Mouse (Mus musculus) mature B cell (primary cell): ENCODE measurements around the gene Col16a1.

Experiments used
- in situ Hi-C: fragments of 300-500 bp; cut with MboI; formaldehyde crosslinking; loops from 2 replicates; pipeline ENCODE4 v1.14.3; 2019

The Col16a1 gene

DNA sequence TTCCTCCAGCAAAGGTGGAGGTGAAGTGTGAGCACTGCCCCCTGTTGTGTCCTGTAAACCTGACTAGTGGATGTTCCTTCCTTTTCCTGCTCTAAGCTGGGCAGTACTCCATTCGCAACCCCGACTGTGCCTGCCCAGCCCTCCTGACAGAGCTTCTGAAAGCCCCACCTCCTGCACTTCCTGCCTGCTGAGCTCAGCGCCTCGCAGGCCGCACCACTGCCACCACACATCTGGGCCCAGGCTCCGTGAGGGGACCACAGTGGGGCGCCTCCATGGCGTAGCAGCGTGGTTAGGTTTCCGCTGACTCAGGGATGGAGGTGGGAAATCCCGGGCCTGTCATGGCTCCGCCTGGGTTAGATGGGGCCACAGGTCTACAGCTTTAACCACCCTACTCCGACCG, 2.0 kb upstream of the Col16a1 start:
- in situ Hi-C loops = no loop called here

DNA sequence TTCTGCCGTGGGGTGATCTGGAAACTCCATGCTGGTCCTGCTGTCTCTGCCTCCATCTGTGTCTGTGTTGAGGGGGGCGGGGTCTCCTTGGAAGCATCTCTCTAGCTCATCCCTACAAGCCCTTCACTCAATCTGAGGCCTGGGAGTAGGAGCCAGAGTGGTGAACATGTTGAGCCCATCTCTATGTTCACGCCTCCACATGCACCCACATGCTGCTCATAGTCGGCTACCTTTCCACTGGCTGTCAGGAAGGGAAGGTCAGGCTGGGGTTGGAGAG, 501 bp downstream of the Col16a1 start:
- in situ Hi-C loops = no loop called here

DNA sequence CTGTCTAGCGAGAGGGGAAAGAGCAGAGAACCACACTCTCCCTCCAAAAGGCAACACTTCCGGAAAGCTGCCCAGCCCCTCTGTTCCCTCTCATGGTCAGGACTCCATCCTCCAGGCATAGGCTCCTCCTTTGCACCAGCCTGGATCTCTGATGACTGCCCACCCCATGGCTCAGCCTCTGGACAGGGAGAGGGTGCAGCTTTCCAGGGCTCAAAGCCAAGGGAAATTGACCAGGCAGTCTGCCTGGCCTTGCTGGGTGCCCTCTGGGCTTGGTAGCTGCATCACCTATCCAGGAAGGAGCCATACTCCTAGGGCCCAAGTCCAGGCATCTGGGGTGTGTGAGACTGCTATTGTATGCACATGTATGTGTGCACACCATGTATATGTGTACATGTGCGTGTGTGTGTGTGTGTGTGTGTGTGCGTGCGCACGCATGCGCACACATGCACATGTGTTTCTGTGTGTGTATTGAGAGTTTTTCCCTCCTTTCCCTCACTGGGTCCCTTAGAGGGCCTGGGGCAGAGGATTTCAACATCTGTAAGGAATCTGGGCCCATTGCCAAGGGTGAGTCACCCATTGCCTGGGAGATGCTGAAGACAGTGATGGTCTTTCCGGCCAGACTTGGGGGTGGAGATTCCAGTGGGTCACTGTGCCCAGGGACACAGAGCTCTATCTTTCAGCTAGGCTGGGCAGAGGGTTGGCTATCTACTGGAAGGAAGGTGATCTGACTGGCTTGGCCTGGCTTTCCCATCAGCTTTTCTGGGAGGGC, 2.6 kb downstream of the Col16a1 start:
- in situ Hi-C loops = no loop called here

DNA sequence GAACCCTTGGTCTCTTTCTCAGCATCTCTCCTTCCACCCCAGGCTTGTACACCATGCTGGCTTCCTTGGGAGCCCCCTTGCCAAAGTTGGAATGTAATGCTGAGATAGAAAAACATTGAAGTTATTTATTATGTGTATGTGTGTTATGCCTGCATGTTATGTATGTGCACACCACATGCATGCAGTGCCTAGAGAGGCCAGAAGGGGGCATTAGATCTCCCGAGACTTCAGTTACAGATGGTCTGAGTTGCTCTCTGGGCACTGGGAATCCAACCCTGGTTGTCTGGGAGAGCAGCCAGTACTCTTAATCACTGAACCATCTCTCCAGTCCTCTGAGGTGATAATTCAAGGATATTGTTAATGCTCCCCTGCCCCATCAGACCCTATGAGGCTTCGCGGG, 4.6 kb downstream of the Col16a1 start:
- in situ Hi-C loops = no loop called here

DNA sequence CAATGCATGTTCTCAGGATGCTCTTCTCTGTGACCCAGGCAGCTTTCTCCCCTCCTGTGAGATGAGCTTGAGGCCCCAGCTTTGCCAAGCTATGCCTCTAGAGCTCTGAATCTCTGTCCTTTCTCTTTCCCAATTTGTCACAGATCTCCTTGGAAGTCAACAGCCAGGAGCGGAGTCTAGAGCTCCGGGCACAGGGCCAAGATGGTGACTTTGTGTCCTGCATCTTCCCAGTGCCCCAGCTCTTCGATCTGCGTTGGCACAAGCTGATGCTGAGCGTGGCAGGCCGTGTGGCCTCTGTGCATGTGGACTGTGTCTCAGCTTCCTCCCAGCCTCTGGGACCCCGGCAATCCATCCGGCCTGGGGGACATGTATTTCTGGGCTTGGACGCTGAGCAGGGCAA, 5.5 kb downstream of the Col16a1 start:
- in situ Hi-C loops = no loop called here

- in situ Hi-C loops = no loop called here
Measured at GRCm38 (mm10) chr4:130054727-130055126, 7.1 kb downstream of the Col16a1 start.

DNA sequence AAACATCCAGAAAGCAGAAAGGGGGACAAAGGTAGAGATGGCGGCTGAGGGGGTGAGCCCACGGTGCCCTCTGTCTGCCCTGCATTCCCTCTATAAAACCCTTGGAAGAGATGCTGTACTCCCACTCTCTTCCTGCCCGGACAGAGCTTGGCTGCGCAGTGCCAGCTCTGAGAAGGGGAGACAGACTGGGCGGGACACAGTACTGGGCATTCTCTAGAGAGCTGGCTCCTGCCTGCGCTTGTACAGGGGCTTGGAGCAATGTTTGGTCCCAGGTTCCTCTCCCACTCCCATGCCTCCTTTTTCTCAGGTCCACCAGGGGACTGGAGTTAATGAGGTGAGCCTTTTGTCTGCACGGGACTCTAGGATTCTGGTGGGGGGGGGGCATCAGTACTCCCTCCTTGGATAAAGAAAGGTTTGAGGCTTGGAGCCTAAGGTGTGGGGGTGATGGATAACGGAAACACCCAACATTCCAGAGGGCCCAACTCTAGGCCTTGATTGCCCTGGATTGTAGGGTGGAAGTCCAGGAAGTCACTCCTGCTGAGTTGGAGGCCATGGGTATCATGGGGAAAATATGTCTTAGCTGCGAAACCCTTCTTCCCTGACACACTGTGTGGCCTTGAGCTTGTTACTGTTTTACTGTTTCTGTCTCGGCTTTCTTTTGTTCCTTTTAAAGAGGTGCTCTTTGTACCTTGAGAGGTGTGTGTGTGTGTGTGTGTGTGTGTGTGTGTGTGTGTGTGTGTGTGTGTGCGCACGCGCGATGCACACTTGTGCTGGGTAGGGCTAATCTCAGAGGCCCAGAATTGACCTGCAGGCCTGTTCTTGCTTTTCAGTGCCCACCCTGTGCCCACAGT, 7.7 kb downstream of the Col16a1 start:
- in situ Hi-C loops = no loop called here

- in situ Hi-C loops = no loop called here
Measured at GRCm38 (mm10) chr4:130056011-130056322, 8.3 kb downstream of the Col16a1 start.

- in situ Hi-C loops = no loop called here
Measured at GRCm38 (mm10) chr4:130056471-130056870, 8.8 kb downstream of the Col16a1 start.

DNA sequence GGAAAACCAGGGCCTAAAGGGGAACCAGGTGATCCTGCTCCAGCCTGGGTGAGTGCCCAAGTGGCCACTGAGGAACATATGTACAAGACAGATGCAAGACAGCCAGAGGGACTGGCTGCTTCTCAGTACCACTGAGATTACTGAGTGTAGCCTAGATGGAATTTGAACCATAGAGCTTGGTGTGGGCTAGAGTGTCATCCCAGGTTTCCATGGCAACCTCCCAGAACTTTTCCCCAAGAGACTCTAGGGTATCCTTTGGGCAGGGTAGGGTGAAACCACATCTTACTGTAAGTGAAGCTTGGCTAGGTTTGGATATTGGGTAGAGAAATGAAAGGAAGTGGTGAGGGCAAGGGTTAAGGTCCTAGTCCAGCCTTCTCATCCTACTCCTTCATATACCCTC, 13.3 kb downstream of the Col16a1 start:
- in situ Hi-C loops = no loop called here

DNA sequence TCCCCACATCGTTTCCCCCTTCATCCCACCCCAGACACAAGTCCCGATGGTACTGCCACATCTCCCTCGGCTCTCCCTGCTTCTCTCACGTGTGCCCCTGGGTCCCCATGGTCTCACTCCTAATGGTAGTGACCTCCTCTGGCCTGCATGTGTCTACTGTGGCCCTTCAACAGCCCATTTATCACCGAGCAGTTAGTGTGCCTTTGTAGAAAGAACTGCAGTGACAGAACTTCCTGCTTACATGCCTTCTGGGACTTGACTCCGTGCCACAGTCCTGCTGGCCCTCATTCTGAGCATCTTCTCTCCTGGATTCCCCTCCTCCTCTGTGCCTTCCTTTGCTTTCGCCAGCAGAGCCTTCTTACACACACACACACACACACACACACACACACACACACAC, 15.6 kb downstream of the Col16a1 start:
- in situ Hi-C loops = no loop called here

DNA sequence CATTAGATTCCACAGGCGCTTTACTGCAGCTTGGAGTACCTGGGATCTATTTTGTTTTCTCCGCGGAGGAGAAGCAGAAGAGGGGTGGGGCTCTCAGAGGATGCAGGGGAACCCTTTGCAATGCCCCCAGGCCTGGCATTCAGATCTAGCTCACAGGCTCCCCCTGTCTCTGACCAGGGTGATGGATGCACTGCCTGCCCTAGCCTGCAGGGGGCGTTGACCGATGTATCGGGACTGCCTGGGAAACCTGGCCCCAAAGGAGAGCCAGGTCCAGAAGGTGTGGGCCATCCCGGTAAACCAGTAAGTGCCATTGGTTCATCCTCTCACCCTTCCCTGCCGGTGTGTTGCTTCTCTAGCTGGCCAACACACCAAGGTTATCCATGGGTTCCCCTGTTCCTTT, 19.2 kb downstream of the Col16a1 start:
- in situ Hi-C loops = no loop called here

DNA sequence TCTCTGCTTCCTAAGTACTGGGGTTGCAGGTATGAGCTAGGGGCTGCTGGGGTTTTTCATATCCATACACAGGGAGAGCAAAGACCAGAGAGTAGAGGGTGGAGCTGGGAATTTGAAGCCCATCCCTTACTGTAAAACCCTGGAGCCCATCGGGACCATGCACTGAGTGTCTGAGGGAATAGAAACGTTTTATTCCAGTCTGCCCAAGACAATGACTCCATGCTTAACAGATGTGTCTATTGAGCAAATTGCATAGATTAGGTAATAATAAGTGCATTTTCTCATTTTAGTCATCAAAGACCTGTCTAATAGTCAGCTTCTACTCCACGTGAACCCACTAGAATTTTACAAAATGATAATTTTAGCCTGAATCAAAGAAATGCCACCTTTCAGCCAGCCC, 22.9 kb downstream of the Col16a1 start:
- in situ Hi-C loops = no loop called here

GRCm38 (mm10) chr4:130071758-130072157, 24.1 kb downstream of the Col16a1 start:
- in situ Hi-C loops = no loop called here

GRCm38 (mm10) chr4:130073367-130073766, 25.7 kb downstream of the Col16a1 start:
- in situ Hi-C loops = no loop called here

DNA sequence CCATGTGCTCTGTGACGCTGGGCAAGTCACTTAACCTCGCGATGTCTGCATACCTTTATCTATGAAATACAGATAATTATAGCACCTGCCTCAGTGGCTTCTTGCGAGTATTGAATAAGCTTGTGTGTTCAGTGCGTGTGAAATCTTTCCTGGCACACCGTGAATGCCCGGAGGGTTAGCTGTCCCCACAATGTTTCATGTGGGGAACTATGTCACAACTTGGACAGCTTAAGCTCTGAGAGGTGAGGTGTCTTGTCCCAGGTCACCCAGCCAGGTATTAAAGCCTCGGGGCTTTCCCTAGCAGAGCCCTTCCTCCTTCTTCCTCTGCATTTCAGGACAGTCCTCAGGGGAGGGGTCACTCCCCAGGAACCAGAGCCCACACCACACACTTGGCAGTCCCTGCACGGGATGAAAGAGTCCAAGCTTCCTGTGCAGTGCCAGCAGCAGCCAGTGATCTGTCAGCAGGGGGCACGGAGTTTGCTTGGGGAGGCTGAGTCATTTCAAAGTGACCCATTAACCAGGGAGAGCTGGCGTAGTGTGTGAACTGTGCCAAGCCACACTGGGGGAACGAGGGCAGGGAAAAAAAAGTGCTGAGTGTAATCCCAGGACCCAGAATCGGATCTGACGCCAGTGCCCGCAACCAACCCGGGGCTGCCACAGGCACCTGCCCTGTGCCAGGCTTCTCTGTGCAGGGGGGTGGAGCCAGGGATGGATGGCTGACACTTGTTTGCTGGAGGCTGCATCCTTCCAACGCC, 27.3 kb downstream of the Col16a1 start:
- in situ Hi-C loops = no loop called here

DNA sequence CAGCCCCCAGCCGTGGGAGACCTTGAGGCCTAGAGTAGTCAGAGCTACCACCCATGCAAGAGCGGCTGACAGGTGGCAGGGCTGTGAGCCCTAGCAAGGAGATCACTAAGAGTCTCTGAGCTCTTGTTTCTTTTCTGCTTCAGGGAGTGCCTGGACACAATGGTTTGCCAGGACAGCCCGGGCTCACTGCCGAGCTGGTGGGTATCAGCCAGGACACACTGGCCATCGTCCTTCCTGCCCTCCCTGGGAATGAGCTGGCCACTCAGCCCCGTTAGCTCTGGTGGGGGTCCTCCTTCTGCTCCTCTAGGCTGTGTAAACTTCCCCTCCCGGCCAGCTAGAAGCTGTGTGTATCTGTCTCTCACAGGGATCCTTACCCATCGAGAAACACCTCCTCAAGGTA, 29.2 kb downstream of the Col16a1 start:
- in situ Hi-C loops = no loop called here

DNA sequence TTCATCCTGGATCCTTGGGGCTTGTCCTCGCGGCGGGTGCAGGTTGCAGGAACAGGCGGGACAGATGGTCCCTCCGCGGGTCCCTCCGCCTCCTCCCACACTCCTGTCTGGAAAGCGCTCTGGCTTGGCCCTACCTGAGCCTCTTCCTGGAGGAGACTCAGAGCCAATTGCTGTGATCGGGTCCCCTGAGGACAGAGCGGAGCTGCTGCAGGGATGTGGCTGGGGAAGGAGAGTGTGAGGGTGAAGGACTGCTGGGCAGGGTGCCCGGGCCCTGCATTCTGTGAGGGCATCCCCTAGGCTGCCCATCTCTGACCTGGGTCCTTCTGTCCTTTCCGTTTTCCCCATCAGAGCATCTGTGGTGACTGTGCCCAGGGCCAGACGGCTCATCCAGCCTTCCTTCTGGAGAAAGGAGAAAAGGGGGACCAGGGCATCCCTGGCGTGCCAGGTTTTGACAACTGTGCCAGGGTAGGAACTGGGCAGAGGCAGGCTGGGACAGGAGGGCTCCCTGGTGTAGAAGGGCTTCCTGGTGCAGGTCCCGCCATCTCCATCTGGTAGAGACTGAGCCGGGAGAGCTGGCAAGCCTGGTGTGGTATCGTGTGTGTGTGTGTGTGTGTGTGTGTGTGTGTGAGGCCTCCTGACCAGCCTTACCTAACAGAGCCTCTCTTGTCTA, 31.3 kb downstream of the Col16a1 start:
- in situ Hi-C loops = no loop called here

- in situ Hi-C loops = no loop called here
Measured at GRCm38 (mm10) chr4:130079521-130079920, 31.9 kb downstream of the Col16a1 start.

DNA sequence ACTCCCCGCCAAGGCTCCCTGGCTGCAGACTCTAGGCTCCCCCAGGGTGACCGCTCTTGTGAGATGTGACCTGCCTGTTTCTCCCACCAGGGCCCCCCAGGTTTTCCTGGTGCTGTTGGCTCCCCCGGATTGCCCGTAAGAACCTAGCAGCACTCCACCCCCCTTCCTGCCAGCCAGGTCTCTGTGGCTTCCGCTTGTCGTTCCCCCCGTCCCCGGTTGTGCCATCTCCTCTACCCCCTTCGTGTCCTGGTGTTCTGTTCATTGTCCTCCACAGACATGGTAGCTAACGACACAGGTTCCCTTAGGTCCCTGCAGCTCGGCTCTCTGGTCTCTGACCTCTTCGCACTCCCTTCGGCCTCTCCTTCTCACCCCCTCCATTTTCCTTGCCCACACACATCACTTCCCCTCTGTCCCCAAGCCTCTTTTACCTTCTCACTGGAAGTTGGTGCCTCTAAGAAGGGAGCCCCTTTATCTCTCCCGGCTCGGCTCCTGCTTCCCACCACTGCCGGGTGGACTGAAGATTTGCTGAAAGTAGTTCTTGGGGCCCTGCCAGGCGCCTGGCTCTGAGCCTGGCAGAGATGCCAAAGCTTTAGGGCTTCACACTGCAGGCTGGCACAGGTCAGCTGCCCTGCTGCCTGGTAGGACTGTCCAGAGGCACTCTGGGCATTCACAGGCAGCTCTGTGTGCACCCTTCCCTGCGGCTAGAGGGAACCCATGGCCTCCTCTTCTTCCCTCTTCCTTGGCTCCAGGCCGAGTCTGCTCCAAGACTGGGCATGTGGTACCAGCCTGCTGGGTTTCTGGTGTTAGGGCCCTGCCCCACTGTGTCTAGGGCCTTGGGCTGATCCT, 33.9 kb downstream of the Col16a1 start:
- in situ Hi-C loops = loop anchor here (10.0 kb wide), 1 partner anchor 377 kb away; no protein-coding TSS in a partner anchor

GRCm38 (mm10) chr4:130082211-130082610, 34.6 kb downstream of the Col16a1 start:
- in situ Hi-C loops = loop anchor here (10.0 kb wide), 1 partner anchor 377 kb away; no protein-coding TSS in a partner anchor
